Mouse (Mus musculus) hindbrain, embryonic 10.5 days (tissue): Measurements from ENCODE around the gene Pafah2. TPM values are rescaled to one million over a fixed set of nuclear protein-coding genes. Genes with fewer than 3 reads are reported as not detected.

Source experiments
- DNase-seq: peaks from one replicate; pipeline ENCODE4 v3.0.0-alpha.2; 2017; ENCODE audit warnings: low spot score
- H3K27ac ChIP-seq: fragments of 300-500 bp; sonication (generic); 2 replicates; pipeline ENCODE4 v1.5.1; 2016; ENCODE audit warnings: mild to moderate bottlenecking, moderate library complexity
- H3K27me3 ChIP-seq: fragments of 300-500 bp; sonication (generic); 2 replicates; pipeline ENCODE4 v1.6.1; 2016; ENCODE audit warnings: mild to moderate bottlenecking; ENCODE audit not compliant: poor library complexity, insufficient read depth, severe bottlenecking
- H3K36me3 ChIP-seq: fragments of 300-500 bp; sonication (generic); 2 replicates; pipeline ENCODE4 v1.6.1; 2016; ENCODE audit warnings: mild to moderate bottlenecking, moderate library complexity
- H3K4me1 ChIP-seq: fragments of 300-500 bp; sonication (generic); replicated peaks from 2 replicates; pipeline ENCODE4 v1.6.1; 2016; ENCODE audit warnings: mild to moderate bottlenecking
- H3K4me3 ChIP-seq: fragments of 300-500 bp; sonication (generic); 2 replicates; pipeline ENCODE4 v1.5.1; 2016; ENCODE audit warnings: mild to moderate bottlenecking, moderate library complexity
- H3K9me3 ChIP-seq: fragments of 300-500 bp; sonication (generic); 2 replicates; pipeline ENCODE4 v1.6.1; 2016; ENCODE audit warnings: mild to moderate bottlenecking, moderate library complexity
- WGBS: fragments of 180-500 bp; shearing (Covaris S2); methylation state at CpG from one replicate; pipeline ENCODE4 v1.1.7; 2016; 5-methylcytosine and 5-hydroxymethylcytosine counted together
- polyA plus RNA-seq: library from polyadenylated mRNA; unstranded; fragments of >200 nt; fragmentation: Nextera tagmentation; extraction: Ambion mirVana; gene quantifications from 2 replicates; pipeline ENCODE4 v1.2.1, GENCODE M21; 2016

Pafah2 gene
- polyA plus RNA-seq, 1 experiment from 2014 or later: 7.9 TPM

- peaks cover 59% of the 10 kb centered on the region for H3K4me1 ChIP-seq
- H3K9me3 ChIP-seq: no peaks in the 10 kb centered on the region
- H3K36me3 ChIP-seq: peaks cover 46% of the 10 kb centered on the region
- peak overlapping the region; percentile 97 for H3K4me3 ChIP-seq
- H3K27me3 ChIP-seq: peaks cover 20% of the 10 kb centered on the region
- peak overlapping the region; percentile 99 for H3K27ac ChIP-seq
- no peak for DNase-seq
- WGBS: 71% methylated on average over 3 of the region's 3 CpGs
These were observed 73.9 kb downstream of the Pafah2 start for GRCm38 (mm10) chr4:134469985-134470384.

GRCm38 (mm10) chr4:134471469-134471868, 75.3 kb downstream of the Pafah2 start:
- peaks cover 61% of the 10 kb centered on the region for H3K36me3 ChIP-seq
- no peak for DNase-seq

GRCm38 (mm10) chr4:134473764-134474163, 77.6 kb downstream of the Pafah2 start:
- Histone ChIP-seq H3K4me3 (no peak overlapping the region), H3K36me3 (peaks cover 71% of the 10 kb centered on the region), H3K9me3 (no peaks in the 10 kb centered on the region), H3K27me3 (no peaks in the 10 kb centered on the region), H3K4me1 (peaks cover 28% of the 10 kb centered on the region), H3K27ac (no peak overlapping the region)
- no peak for DNase-seq
- WGBS: 69% methylated on average over 4 of the region's 4 CpGs

More at GRCm38 (mm10) chr4:134471469-134471868, 75.3 kb downstream of the Pafah2 start:
- Histone ChIP-seq H3K4me3 (peak overlapping the region; percentile 97; the same call in 1 of the 2 replicates), H3K9me3 (no peaks in the 10 kb centered on the region), H3K4me1 (peaks cover 48% of the 10 kb centered on the region), H3K27me3 (peaks cover 5% of the 10 kb centered on the region; the same call in 1 of the 2 replicates), H3K27ac (no peak overlapping the region)

- H3K36me3 ChIP-seq: peaks cover 71% of the 10 kb centered on the region
- no peak for DNase-seq
- peaks cover 27% of the 10 kb centered on the region for H3K4me1 ChIP-seq
- H3K27ac ChIP-seq: peak overlapping the region; percentile 23; the same call in 1 of the 2 replicates
- H3K4me3 ChIP-seq: no peak overlapping the region
- H3K9me3 ChIP-seq: no peaks in the 10 kb centered on the region
- H3K27me3 ChIP-seq: no peaks in the 10 kb centered on the region
- WGBS: 67% methylated on average over 8 of the region's 8 CpGs
These were observed 78.1 kb downstream of the Pafah2 start for GRCm38 (mm10) chr4:134474240-134474639.

- H3K27ac ChIP-seq: no peak overlapping the region
- DNase-seq: no peak
- H3K4me1 ChIP-seq: peaks cover 11% of the 10 kb centered on the region; the same call in 1 of the 2 replicates
- 92% methylated on average over 8 of the region's 8 CpGs for WGBS
- H3K4me3 ChIP-seq: no peak overlapping the region
- no peaks in the 10 kb centered on the region for H3K27me3 ChIP-seq
- peaks cover 53% of the 10 kb centered on the region for H3K36me3 ChIP-seq
- no peaks in the 10 kb centered on the region for H3K9me3 ChIP-seq
These were observed 80.8 kb downstream of the Pafah2 start for GRCm38 (mm10) chr4:134476899-134477298.

Other genes with a start within 250 kb of the Pafah2 start
- gene Cep85, start 209.2 kb upstream of the Pafah2 start, polyA plus RNA-seq: 30.1 and 35.1 TPM in 2 replicates
- gene Gm7534, start 193.3 kb upstream of the Pafah2 start, polyA plus RNA-seq: not detected in 2 replicates
- not detected in 2 replicates for gene Catsper4, start 168.9 kb upstream of the Pafah2 start, polyA plus RNA-seq
- gene Cnksr1, start 157.9 kb upstream of the Pafah2 start, polyA plus RNA-seq: 0.89 and 1.2 TPM in 2 replicates
- gene E130218I03Rik, start 152.7 kb upstream of the Pafah2 start, polyA plus RNA-seq: 0.49 and 1.0 TPM in 2 replicates
- 20.6 and 21.6 TPM in 2 replicates for gene Zfp593, start 150.7 kb upstream of the Pafah2 start, polyA plus RNA-seq
- gene Gm30191, start 149.4 kb upstream of the Pafah2 start, polyA plus RNA-seq: not detected in 2 replicates
- 6.2 and 6.8 TPM in 2 replicates for gene Grrp1, start 142.2 kb upstream of the Pafah2 start, polyA plus RNA-seq
- gene Pdik1l, start 108.4 kb upstream of the Pafah2 start, polyA plus RNA-seq: 18.1 and 18.8 TPM in 2 replicates
- 0.51 and 0.56 TPM in 2 replicates for gene Trim63, start 81.2 kb upstream of the Pafah2 start, polyA plus RNA-seq
- gene Slc30a2, start 53.1 kb upstream of the Pafah2 start, polyA plus RNA-seq: 0.10 TPM in 1 of 2 replicates, not detected in the other
- gene Extl1, start 12.5 kb upstream of the Pafah2 start, polyA plus RNA-seq: 0.25 and 0.63 TPM in 2 replicates
- 2,849 and 3,914 TPM in 2 replicates for gene Stmn1, start 72.0 kb downstream of the Pafah2 start, polyA plus RNA-seq
- 3.1 and 4.3 TPM in 2 replicates for gene Paqr7, start 100.4 kb downstream of the Pafah2 start, polyA plus RNA-seq
- 19.3 and 25.9 TPM in 2 replicates for gene Aunip, start 114.7 kb downstream of the Pafah2 start, polyA plus RNA-seq
- gene Mtfr1l, start 139.1 kb downstream of the Pafah2 start, polyA plus RNA-seq: 115 and 125 TPM in 2 replicates
- gene Selenon, start 155.8 kb downstream of the Pafah2 start, polyA plus RNA-seq: 8.6 and 10.3 TPM in 2 replicates